In the genomic region with DNA sequence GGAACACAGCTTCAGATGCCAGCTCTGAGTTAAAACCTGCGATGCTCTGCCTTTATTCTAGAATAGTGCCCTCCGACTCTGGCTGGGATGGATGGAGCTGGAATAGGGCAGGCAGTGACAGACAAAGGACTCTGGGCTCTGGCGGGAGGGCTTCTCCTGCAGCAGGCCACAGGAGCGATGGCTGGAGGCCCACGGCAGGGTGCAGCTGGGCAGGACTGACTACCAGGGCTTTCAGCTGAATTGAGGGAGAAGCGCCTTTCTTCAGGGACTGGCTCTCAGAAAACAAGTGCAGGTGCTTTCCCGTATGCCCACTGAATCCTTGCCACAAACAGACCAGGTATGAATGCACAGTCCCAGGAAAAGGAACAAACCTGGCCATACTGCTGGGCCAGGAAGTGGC, we compare ENCODE assay signal across 8 mouse cellular contexts. TPM values are rescaled to one million over a fixed set of nuclear protein-coding genes. Genes with fewer than 3 reads are reported as not detected.
A peak's percentile ranks its signal among the peaks of the same experiment; 100 is the strongest.
DNase-seq lines count a peak whose midpoint lies in the region; ATAC-seq and TF ChIP-seq lines count a peak whose summit lies in the region.

No protein-coding gene starts in this region.

- peaks cover 75% of the 10 kb centered on the region for H3K36me3 ChIP-seq in heart, embryonic 10.5 days
- peaks cover 45% of the 10 kb centered on the region for H3K36me3 ChIP-seq in lung, embryonic 15.5 days
- H3K36me3 ChIP-seq in hindbrain, embryonic 15.5 days: peaks cover 50% of the 10 kb centered on the region
- H3K36me3 ChIP-seq in midbrain, postnatal 0 days (ENCODE audit: insufficient read depth, low read length): peaks cover 57% of the 10 kb centered on the region

- no peak for TF ChIP-seq CTCF in midbrain, postnatal 0 days (IDR thresholded peaks at IDR 0.05)

- H3K4me2 ChIP-seq in lung, embryonic 15.5 days: no peak overlapping the region
- no peak overlapping the region for H3K4me2 ChIP-seq in hindbrain, embryonic 15.5 days
- H3K4me2 ChIP-seq in midbrain, postnatal 0 days (ENCODE audit: low read depth, low read length, poor library complexity, severe bottlenecking): no peak overlapping the region

- H3K27me3 ChIP-seq in heart, embryonic 10.5 days (ENCODE audit: insufficient read depth, poor library complexity, severe bottlenecking): no peaks in the 10 kb centered on the region
- H3K27me3 ChIP-seq in lung, embryonic 15.5 days: no peaks in the 10 kb centered on the region
- no peaks in the 10 kb centered on the region for H3K27me3 ChIP-seq in hindbrain, embryonic 15.5 days
- no peaks in the 10 kb centered on the region for H3K27me3 ChIP-seq in midbrain, postnatal 0 days (ENCODE audit: insufficient read depth, low read length)

- intact Hi-C loops in heart, postnatal 14 days (cut with DNase I): loop anchor here (1.0 kb wide), 1 partner anchor 60 kb away; no protein-coding TSS in a partner anchor

- peak overlapping the region; percentile 24; the same call in 1 of the 2 replicates for H3K9ac ChIP-seq in lung, embryonic 15.5 days
- no peak overlapping the region for H3K9ac ChIP-seq in hindbrain, embryonic 15.5 days
- H3K9ac ChIP-seq in midbrain, postnatal 0 days (replicated peaks; ENCODE audit: low read length, poor library complexity, severe bottlenecking): peak overlapping the region; percentile 40

- H3K4me1 ChIP-seq in heart, embryonic 10.5 days: peaks cover 7% of the 10 kb centered on the region; the same call in 1 of the 2 replicates
- H3K4me1 ChIP-seq in lung, embryonic 15.5 days: peaks cover 15% of the 10 kb centered on the region
- 0 out of 2 replicates have a peak, but pooled peaks cover 4% of the 10 kb centered on the region for H3K4me1 ChIP-seq in hindbrain, embryonic 15.5 days (replicated peaks)
- H3K4me1 ChIP-seq in midbrain, postnatal 0 days (ENCODE audit: insufficient read depth, low read length): 0 out of 2 replicates have a peak, but pooled peaks cover 3% of the 10 kb centered on the region

- 88% methylated on average over 7 of the region's 7 CpGs for WGBS in heart, embryonic 10.5 days
- 85% methylated on average over 7 of the region's 7 CpGs for WGBS in lung, embryonic 15.5 days
- WGBS in hindbrain, embryonic 15.5 days: 82% methylated on average over 7 of the region's 7 CpGs
- WGBS in midbrain, postnatal 0 days: 73% methylated on average over 7 of the region's 7 CpGs

- no peak overlapping the region for H3K4me3 ChIP-seq in heart, embryonic 10.5 days
- H3K4me3 ChIP-seq in lung, embryonic 15.5 days: no peak overlapping the region
- H3K4me3 ChIP-seq in hindbrain, embryonic 15.5 days: no peak overlapping the region
- no peak overlapping the region for H3K4me3 ChIP-seq in midbrain, postnatal 0 days (ENCODE audit: low read depth, low read length)

- no peak for DNase-seq in heart, embryonic 10.5 days (ENCODE audit: low spot score)
- no peak for DNase-seq in heart, postnatal 14 days
- DNase-seq in lung, postnatal 25 days (ENCODE audit: low spot score): no peak
- peak; percentile 8 for DNase-seq in midbrain, postnatal 0 days (ENCODE audit: low spot score)
- no peak for DNase-seq in ovary, adult 18-20 months (ENCODE audit: low spot score)
- DNase-seq in yolk sac, embryonic 10.5 days (ENCODE audit: low spot score): no peak

- H3K27ac ChIP-seq in heart, embryonic 10.5 days: peak overlapping the region; percentile 67
- no peak overlapping the region for H3K27ac ChIP-seq in lung, embryonic 15.5 days
- peak overlapping the region; percentile 79 for H3K27ac ChIP-seq in hindbrain, embryonic 15.5 days (replicated peaks)
- peak overlapping the region; percentile 80 for H3K27ac ChIP-seq in midbrain, postnatal 0 days (ENCODE audit: low read depth, low read length)

- no peaks in the 10 kb centered on the region for H3K9me3 ChIP-seq in heart, embryonic 10.5 days
- H3K9me3 ChIP-seq in lung, embryonic 15.5 days: no peaks in the 10 kb centered on the region
- no peaks in the 10 kb centered on the region for H3K9me3 ChIP-seq in hindbrain, embryonic 15.5 days
- H3K9me3 ChIP-seq in midbrain, postnatal 0 days (ENCODE audit: low read length): no peaks in the 10 kb centered on the region

- no peak for ATAC-seq in lung, embryonic 15.5 days (ENCODE audit: borderline replicate concordance, extremely low read depth, low FRiP score, low TSS enrichment)
- 0 out of 2 replicates have a peak, but pooled peaks have one; percentile 37 for ATAC-seq in hindbrain, embryonic 15.5 days (ENCODE audit: low FRiP score, low read depth)
- ATAC-seq in midbrain, postnatal 0 days (ENCODE audit: low FRiP score): peak; percentile 53

RNA-seq across cellular contexts. Expression of gene 2310022B05Rik, which starts 13.9 kb away (rescaled TPM):
- polyA plus RNA-seq in heart, embryonic 10.5 days (2016; fragmentation: Nextera tagmentation; extraction: Ambion mirVana): 32.6 and 34.7 TPM in 2 replicates
- total RNA-seq in heart, postnatal 14 days (2021): 100 to 1,000 TPM in 1 of 2 experiments, 10 to 100 TPM in 1; 85.6 to 103 TPM
- polyA plus RNA-seq in lung, embryonic 15.5 days (2015; fragmentation: Nextera tagmentation; extraction: Ambion mirVana): 29.9 and 30.1 TPM in 2 replicates
- polyA plus RNA-seq in hindbrain, embryonic 15.5 days (2015; fragmentation: Nextera tagmentation; extraction: Ambion mirVana): 21.0 and 23.8 TPM in 2 replicates
- total RNA-seq in midbrain, postnatal 0 days (2014; rRNA removed): 87.6 and 88.0 TPM in 2 replicates
- polyA plus RNA-seq in midbrain, postnatal 0 days (2015; fragmentation: Nextera tagmentation; extraction: Ambion mirVana): 30.1 and 31.4 TPM in 2 replicates

RNA-seq across cellular contexts. Expression of gene Ttc13, which starts 44.7 kb away (rescaled TPM):
- polyA plus RNA-seq in heart, embryonic 10.5 days (2016; fragmentation: Nextera tagmentation; extraction: Ambion mirVana): 43.7 and 44.6 TPM in 2 replicates
- total RNA-seq in heart, postnatal 14 days (2021): 10 to 100 TPM; 19.3 to 19.9 TPM
- 47.0 and 49.7 TPM in 2 replicates for polyA plus RNA-seq in lung, embryonic 15.5 days (2015; fragmentation: Nextera tagmentation; extraction: Ambion mirVana)
- 61.8 and 66.1 TPM in 2 replicates for polyA plus RNA-seq in hindbrain, embryonic 15.5 days (2015; fragmentation: Nextera tagmentation; extraction: Ambion mirVana)
- total RNA-seq in midbrain, postnatal 0 days (2014; rRNA removed): 64.8 and 76.5 TPM in 2 replicates
- 64.0 and 66.5 TPM in 2 replicates for polyA plus RNA-seq in midbrain, postnatal 0 days (2015; fragmentation: Nextera tagmentation; extraction: Ambion mirVana)

RNA-seq across cellular contexts. Expression of gene Arv1, which starts 44.9 kb away (rescaled TPM):
- 21.3 and 26.7 TPM in 2 replicates for polyA plus RNA-seq in heart, embryonic 10.5 days (2016; fragmentation: Nextera tagmentation; extraction: Ambion mirVana)
- 1 to 10 TPM; 5.4 TPM for total RNA-seq in heart, postnatal 14 days (2021)
- polyA plus RNA-seq in lung, embryonic 15.5 days (2015; fragmentation: Nextera tagmentation; extraction: Ambion mirVana): 21.8 and 23.8 TPM in 2 replicates
- 35.6 and 40.2 TPM in 2 replicates for polyA plus RNA-seq in hindbrain, embryonic 15.5 days (2015; fragmentation: Nextera tagmentation; extraction: Ambion mirVana)
- total RNA-seq in midbrain, postnatal 0 days (2014; rRNA removed): 22.5 and 25.4 TPM in 2 replicates
- 35.2 and 35.7 TPM in 2 replicates for polyA plus RNA-seq in midbrain, postnatal 0 days (2015; fragmentation: Nextera tagmentation; extraction: Ambion mirVana)
